Comparison of ENCODE assay signal across 8 mouse cellular contexts in genomic region chr11:120240206-120240605, GRCm38 (mm10). TPM values are rescaled to one million over a fixed set of nuclear protein-coding genes. Genes with fewer than 3 reads are reported as not detected.
DNase-seq lines count a peak whose midpoint lies in the region; ATAC-seq and TF ChIP-seq lines count a peak whose summit lies in the region.

No protein-coding gene starts in this region.

- TF ChIP-seq CTCF in C2C12 (IDR thresholded peaks at IDR 0.05; ENCODE audit: control insufficient read depth, insufficient read depth, insufficient read length), result no peak
- peak; percentile 34 for TF ChIP-seq CTCF in heart, postnatal 0 days (IDR thresholded peaks at IDR 0.05; ENCODE audit: low read depth)

- no peaks in the 10 kb centered on the region for H3K36me3 ChIP-seq in C2C12 (ENCODE audit: control insufficient read depth, insufficient read depth)
- 0 out of 2 replicates have a peak, but pooled peaks cover 4% of the 10 kb centered on the region for H3K36me3 ChIP-seq in forebrain, embryonic 14.5 days (ENCODE audit: control insufficient read depth, insufficient read depth, low read length)
- no peaks in the 10 kb centered on the region for H3K36me3 ChIP-seq in heart, postnatal 0 days (replicated peaks; ENCODE audit: control insufficient read depth, insufficient read depth, low read length)

- ATAC-seq in forebrain, embryonic 14.5 days, result peak; percentile 43
- ATAC-seq in heart, postnatal 0 days (ENCODE audit: insufficient read depth, low read depth), result peak; percentile 53

- H3K27me3 ChIP-seq in C2C12 (ENCODE audit: control insufficient read depth, insufficient read depth, insufficient read length), result no peaks in the 10 kb centered on the region
- no peaks in the 10 kb centered on the region for H3K27me3 ChIP-seq in forebrain, embryonic 14.5 days (replicated peaks; ENCODE audit: control insufficient read depth, insufficient read depth, low read length)
- H3K27me3 ChIP-seq in heart, postnatal 0 days (ENCODE audit: control insufficient read depth, insufficient read depth, low read length), result no peaks in the 10 kb centered on the region

- peak overlapping the region; percentile 15 for H3K4me3 ChIP-seq in C2C12 (ENCODE audit: insufficient read depth, poor library complexity, severe bottlenecking)
- peak overlapping the region; percentile 91 for H3K4me3 ChIP-seq in forebrain, embryonic 14.5 days (ENCODE audit: low read depth, low read length)
- peak overlapping the region; percentile 27 for H3K4me3 ChIP-seq in heart, postnatal 0 days (ENCODE audit: low read depth, low read length)

- H3K79me2 ChIP-seq in C2C12 (ENCODE audit: control insufficient read depth, insufficient read depth), result peaks cover 100% of the 10 kb centered on the region

- H3K9ac ChIP-seq in forebrain, embryonic 14.5 days (ENCODE audit: low read length), result peak overlapping the region; percentile 100
- H3K9ac ChIP-seq in heart, postnatal 0 days (replicated peaks; ENCODE audit: low read depth, low read length), result peak overlapping the region; percentile 6; the same call in 1 of the 2 replicates

- peak overlapping the region; percentile 99 for H3K4me2 ChIP-seq in forebrain, embryonic 14.5 days (ENCODE audit: low read length)
- peak overlapping the region; percentile 97 for H3K4me2 ChIP-seq in heart, postnatal 0 days (ENCODE audit: low read depth, low read length)

- peak overlapping the region; percentile 89 for H3K27ac ChIP-seq in forebrain, embryonic 14.5 days (ENCODE audit: low read depth, low read length)
- H3K27ac ChIP-seq in heart, postnatal 0 days (ENCODE audit: low read depth), result peak overlapping the region; percentile 90

- WGBS in forebrain, embryonic 14.5 days, result under 1% methylated on average over 10 of the region's 10 CpGs
- 3% methylated on average over 10 of the region's 10 CpGs for WGBS in heart, postnatal 0 days

- peaks cover 81% of the 10 kb centered on the region for H3K79me3 ChIP-seq in C2C12 (ENCODE audit: low read depth)

- DNase-seq in adrenal gland, postnatal 25 days, result peak; percentile 75
- peak; percentile 91 for DNase-seq in forebrain, embryonic 14.5 days (ENCODE audit: low spot score)
- DNase-seq in heart, postnatal 0 days (ENCODE audit: low spot score), result peak; percentile 77
- DNase-seq in kidney, postnatal 25 days, result peak; percentile 90 to 95
- peak; percentile 64 to 77 for DNase-seq in lung, adult 18-20 months
- DNase-seq in retina, postnatal 1 day, result peak; percentile 95
- DNase-seq in spleen, postnatal 14 days (ENCODE audit: low spot score in 2 of 2), result no peak

- peaks cover 51% of the 10 kb centered on the region for H3K4me1 ChIP-seq in forebrain, embryonic 14.5 days (ENCODE audit: control insufficient read depth, insufficient read depth, low read length)
- peaks cover 44% of the 10 kb centered on the region for H3K4me1 ChIP-seq in heart, postnatal 0 days (ENCODE audit: control insufficient read depth, insufficient read depth)

- no peak for TF ChIP-seq EP300 in heart, postnatal 0 days (IDR thresholded peaks at IDR 0.05; ENCODE audit: low read depth)

- H3ac ChIP-seq in C2C12 (ENCODE audit: control insufficient read depth, insufficient read length, low read depth), result no peak overlapping the region

- H3K9me3 ChIP-seq in forebrain, embryonic 14.5 days (replicated peaks; ENCODE audit: control insufficient read depth, low read length), result no peaks in the 10 kb centered on the region
- no peaks in the 10 kb centered on the region for H3K9me3 ChIP-seq in heart, postnatal 0 days (replicated peaks; ENCODE audit: control insufficient read depth, low read length)

TF ChIP-seq in C2C12, 6 proteins besides CTCF, POLR2A, EP300 and RAD21:
- TF ChIP-seq MAX (IDR thresholded peaks at IDR 0.05) (peak; percentile 34), CEBPB (IDR thresholded peaks at IDR 0.05; ENCODE audit: low read depth) (no peak), MYOG (IDR thresholded peaks at IDR 0.05; ENCODE audit: control insufficient read depth, extremely low read depth, insufficient read length) (no peak)

RNA-seq across cellular contexts. Expression of gene Bahcc1, which starts 7.5 kb away (rescaled TPM):
- 10.8 TPM for polyA plus RNA-seq in C2C12 (2012; fragmentation: generic; extraction: Trizol)
- total RNA-seq in adrenal gland, postnatal 25 days (2021), result 23.8 and 25.8 TPM in 2 replicates
- 12.6 and 14.5 TPM in 2 replicates for polyA plus RNA-seq in forebrain, embryonic 14.5 days (2014; fragmentation: Nextera tagmentation; extraction: Ambion mirVana)
- 12.2 and 13.1 TPM in 2 replicates for total RNA-seq in heart, postnatal 0 days (2014; rRNA removed; ENCODE audit: low replicate concordance)
- 2.8 and 3.5 TPM in 2 replicates for polyA plus RNA-seq in heart, postnatal 0 days (2015; fragmentation: Nextera tagmentation; extraction: Ambion mirVana)

Comparison
In these comparisons a context has a peak if more than half of its experiments do, and no peak if none do; other contexts are left out.
1. H3K4me3 ChIP-seq: peak in every context shown above with its lines; median percentile 91 in forebrain, embryonic 14.5 days; 27 in heart, postnatal 0 days; 15 in C2C12.
2. DNase-seq: peak in adrenal gland, postnatal 25 days (single experiment), forebrain, embryonic 14.5 days (single experiment), heart, postnatal 0 days (single experiment), kidney, postnatal 25 days (2 of 2), lung, adult 18-20 months (2 of 2) and retina, postnatal 1 day (single experiment); none in spleen, postnatal 14 days (0 of 2).